Mouse (Mus musculus) layer of hippocampus, adult 2 months (tissue): ENCODE measurements around the gene Mettl16. TPM values are rescaled to one million over a fixed set of nuclear protein-coding genes. Genes with fewer than 3 reads are reported as not detected.
A peak's percentile ranks its signal among the peaks of the same experiment; 100 is the strongest.

Experiments
- DNase-seq, 2 experiments: peaks; one replicate each; pipeline ENCODE4 v3.0.0; 2022; ENCODE audit warnings: low spot score in 2 of 2
- H3K27ac ChIP-seq: fragments of 200-600 bp; 2 replicates; pipeline ENCODE4 v1.8.1; 2022
- H3K4me3 ChIP-seq: fragments of 200-600 bp; 2 replicates; pipeline ENCODE4 v1.8.1; 2022; ENCODE audit warnings: mild to moderate bottlenecking
- CTCF ChIP-seq: fragments of 200-600 bp; conservative IDR thresholded peaks from 2 replicates; pipeline ENCODE4 v1.8.1; 2022; ENCODE audit warnings: antibody characterized with exemption, mild to moderate bottlenecking, moderate library complexity
- total RNA-seq, 2 experiments: library from RNA; stranded (reverse); gene quantifications; 2 replicates each; pipeline ENCODE4 v1.2.3; 2021

Mettl16 gene
- total RNA-seq, 2 experiments from 2014 or later, result 31.2 to 31.3 TPM

DNA sequence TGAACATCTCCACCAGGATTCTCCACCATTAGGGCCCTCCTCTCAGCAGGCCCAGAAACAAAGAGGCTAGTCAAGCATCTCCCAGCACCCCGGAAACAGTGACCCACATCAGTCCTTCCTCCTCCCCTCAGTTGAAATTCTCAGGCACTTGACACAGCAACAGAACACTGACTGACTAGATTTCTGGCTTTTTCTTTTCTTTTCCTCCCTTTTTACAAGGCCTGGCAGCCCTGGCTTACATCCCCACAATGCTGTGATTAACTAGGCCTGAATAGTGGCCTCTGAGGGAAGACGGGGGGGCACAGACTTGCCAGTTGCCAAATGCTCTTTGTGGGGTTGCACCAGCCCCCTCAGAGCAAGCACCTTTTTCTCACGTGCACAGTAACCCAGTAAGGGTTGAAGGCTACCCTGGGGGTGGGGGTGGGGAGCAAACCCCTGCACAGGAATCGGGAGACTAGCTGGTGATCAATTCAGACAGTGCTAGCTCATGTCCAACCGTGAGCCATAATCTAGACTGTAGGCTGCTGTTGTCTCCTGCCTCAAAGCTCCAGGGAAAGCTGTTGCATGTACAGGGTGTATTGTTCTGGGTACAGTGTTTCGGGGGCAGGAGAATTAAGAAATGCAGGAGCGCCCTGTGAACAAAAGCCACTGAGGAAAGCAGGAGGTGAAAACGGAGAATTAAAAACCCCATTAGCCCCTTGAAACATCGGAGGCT lies 19.1 kb upstream of the Mettl16 start:
- no peak for TF ChIP-seq CTCF
- no peak overlapping the region for H3K4me3 ChIP-seq
- DNase-seq, result peak; percentile 10 to 11
- H3K27ac ChIP-seq, result peak overlapping the region; percentile 83

DNA sequence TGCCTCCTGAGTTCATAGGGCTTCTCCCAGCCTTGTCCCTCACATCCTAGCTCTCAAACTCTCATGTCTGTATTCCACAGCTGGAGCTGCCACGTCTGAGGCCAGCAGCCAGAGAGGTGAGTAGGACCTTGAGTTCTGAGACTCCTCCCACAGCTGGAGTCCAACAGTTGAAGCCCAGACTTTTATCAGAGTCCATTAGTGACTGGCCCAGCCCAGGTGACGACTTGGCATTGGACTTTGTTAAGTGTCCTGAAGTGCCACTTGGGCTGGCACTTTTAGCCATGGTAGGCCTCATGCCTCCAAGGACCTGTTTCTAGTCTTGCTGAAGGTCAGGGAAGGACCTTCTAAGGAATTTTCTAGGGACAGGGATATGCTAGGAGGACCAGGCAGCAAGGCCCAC lies 14.0 kb upstream of the Mettl16 start:
- DNase-seq, result no peak
- H3K27ac ChIP-seq, result no peak overlapping the region
- TF ChIP-seq CTCF, result no peak

DNA sequence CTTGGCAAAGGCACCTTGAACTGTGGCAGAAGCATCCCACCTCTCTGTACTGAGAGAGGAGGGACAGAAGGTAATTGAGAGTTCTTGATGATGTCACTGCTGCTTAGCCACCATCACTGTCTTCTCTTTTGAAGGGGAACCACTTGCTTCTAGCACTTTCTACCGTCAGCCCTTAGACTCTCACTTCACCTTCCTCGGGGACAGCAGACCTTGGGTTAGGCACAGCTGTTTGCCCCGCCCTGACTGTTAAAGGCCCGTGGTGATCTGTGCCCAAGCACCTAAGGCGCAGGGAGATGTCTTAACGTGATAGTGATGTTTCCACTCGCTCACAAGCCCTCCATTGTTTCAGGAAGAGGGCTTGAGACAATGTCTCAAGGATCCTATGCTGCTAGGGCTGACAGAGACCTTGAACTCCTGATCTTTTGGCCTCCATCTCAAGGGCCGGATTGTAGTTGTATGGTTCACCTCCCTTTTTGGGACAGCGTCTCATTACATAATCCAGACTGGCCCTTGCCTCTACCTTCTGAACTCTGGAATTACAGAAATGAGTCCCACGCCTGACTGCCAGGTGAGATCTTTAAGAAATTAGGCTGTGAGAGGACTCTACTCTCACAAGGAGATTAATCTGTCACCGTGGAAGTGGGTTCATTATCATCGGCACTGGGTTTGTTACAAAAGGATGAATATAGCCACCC lies 9.5 kb upstream of the Mettl16 start:
- H3K4me3 ChIP-seq, result no peak overlapping the region
- TF ChIP-seq CTCF, result no peak
- no peak overlapping the region for H3K27ac ChIP-seq
- no peak for DNase-seq

More for the DNA sequence above, 14.0 kb upstream of the Mettl16 start:
- no peak overlapping the region for H3K4me3 ChIP-seq

DNA sequence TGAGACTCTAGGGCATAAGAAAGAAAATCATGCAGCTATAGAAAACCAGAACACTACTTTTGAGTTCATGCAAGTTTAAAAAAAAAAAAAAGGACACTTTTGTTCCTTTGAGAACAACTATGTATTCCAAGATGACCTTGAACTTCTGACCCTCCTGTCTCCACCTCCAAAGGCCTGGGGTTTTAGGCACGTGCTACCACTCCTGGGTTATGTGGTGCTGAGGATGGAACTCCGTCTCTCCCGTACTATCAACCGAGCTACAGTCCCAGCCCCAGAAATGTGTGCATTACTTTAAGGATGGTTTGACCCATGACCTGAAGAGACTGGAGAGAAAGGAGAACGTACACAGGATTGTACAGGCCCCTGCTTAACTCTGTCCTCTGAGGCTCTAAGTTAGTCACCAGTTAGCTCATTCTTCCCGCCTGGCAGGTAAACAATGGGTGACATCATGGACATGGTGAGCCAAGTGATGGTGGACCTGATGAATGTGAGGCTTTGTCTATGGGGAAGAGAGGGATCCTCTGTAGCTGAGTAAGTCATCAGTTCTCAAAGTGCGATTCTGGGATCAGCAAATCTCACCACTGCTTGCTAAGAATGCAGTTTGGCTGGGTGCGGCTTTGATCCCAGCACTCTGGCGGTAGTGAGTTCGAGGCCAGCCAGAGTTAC lies 6.5 kb upstream of the Mettl16 start:
- Histone ChIP-seq H3K27ac (peak overlapping the region; percentile 60; the same call in 1 of the 2 replicates), H3K4me3 (no peak overlapping the region)
- peak in 1 of 2 experiments; percentile 23 for DNase-seq
- no peak for TF ChIP-seq CTCF

DNA sequence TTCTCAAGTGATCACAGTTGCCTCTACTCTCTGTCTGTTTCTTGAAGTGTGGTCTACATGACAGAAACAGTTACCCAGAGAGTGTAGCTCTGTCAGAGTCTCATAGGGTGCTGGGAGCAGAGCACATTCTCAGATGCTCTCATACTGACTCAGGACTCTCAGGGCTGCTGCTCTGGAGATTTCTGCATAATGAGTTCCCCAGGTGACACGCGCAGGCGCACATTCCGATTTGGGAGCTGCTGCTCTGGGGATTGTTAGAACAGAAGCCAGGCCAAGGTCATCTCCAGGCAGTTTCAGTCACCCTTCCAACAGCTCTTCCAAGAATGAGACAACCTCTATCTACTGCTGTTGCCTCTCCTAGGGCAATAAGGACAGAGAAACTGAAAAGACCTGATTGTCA lies 3.2 kb upstream of the Mettl16 start:
- TF ChIP-seq CTCF, result no peak
- no peak for DNase-seq
- no peak overlapping the region for H3K4me3 ChIP-seq
- no peak overlapping the region for H3K27ac ChIP-seq

DNA sequence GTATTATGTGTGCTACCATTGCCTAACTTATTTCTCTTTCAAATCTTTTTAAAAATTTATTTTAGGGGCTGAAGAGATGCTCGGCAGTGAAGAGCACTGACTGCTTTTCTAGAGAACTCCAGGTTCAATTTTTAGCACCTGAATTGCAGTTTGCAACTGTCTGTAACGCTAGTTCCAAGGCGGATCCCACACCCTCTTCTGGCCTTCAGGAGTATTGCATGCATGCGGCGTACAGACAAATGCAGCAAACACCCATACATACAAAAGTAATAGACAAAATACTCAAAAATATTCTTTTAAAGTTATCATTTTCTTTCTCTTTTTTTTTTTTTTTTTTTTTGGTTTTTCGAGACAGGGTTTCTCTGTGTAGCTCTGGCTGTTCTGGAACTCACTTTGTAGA lies 2.6 kb upstream of the Mettl16 start:
- TF ChIP-seq CTCF, result peak; percentile 73
- Histone ChIP-seq H3K27ac (no peak overlapping the region), H3K4me3 (no peak overlapping the region)
- no peak for DNase-seq

DNA sequence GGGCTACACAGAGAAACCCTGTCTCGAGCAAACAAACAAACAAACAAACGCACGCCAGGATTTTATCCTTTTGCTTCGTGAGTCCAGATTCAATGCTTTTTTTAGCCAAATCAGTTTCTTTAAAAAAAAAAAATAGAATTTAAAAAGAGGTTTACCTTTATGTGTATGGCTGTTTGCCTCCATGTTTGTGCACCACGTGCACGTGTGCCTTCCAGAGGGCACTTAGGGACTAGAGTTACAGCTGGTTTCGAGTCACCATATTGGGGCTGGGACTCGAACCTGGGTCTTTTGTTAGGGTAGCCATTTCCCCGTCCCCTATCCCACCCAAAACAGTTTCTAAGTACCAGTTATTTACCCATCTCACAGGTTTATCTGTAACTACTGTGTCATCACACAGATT lies 593 bp upstream of the Mettl16 start:
- no peak for DNase-seq
- Histone ChIP-seq H3K4me3 (peak overlapping the region; percentile 99), H3K27ac (peak overlapping the region; percentile 89)
- no peak for TF ChIP-seq CTCF

DNA sequence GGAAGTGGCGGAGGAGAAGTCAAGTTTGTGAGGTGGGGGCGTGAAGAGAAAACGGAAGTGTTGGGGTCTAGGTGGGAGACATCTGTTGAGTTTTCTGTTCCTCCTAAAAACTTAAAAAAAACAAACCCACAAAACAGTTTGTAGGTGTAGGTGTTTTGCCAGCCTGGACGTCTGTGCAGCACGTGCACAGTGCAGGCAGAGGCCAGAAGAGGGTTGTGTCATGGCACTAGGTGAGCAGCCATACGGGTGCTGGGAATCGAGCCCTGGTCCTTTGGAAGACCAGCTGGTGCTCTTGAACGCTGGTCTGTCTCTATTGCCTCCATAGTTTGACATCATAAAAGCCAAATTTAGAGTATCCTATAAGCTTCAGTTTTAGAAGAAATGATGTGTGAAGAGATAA lies 604 bp downstream of the Mettl16 start:
- DNase-seq, result no peak
- peak overlapping the region; percentile 89 for H3K27ac ChIP-seq
- peak overlapping the region; percentile 99 for H3K4me3 ChIP-seq
- no peak for TF ChIP-seq CTCF

DNA sequence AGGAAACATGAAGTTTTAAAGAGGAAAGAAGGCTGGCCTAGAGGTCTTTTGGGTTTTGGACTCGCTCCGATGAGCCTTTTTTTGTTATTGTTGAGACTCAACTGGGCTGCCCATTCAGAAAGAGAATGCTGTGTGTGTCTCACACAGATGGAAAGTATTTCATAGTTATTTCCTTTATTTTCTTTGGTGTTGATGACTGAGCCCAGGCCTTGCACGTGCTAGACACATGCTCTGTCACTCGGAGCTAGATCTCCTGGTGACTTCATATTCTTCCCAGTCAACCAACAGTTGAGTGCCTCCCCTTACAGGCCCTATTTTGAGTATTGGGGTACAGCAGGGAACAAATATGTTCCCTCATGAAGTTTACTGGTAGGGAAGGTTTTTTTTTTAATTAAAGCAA lies 1.0 kb downstream of the Mettl16 start:
- Histone ChIP-seq H3K4me3 (peak overlapping the region; percentile 99), H3K27ac (no peak overlapping the region)
- no peak for TF ChIP-seq CTCF
- no peak for DNase-seq

DNA sequence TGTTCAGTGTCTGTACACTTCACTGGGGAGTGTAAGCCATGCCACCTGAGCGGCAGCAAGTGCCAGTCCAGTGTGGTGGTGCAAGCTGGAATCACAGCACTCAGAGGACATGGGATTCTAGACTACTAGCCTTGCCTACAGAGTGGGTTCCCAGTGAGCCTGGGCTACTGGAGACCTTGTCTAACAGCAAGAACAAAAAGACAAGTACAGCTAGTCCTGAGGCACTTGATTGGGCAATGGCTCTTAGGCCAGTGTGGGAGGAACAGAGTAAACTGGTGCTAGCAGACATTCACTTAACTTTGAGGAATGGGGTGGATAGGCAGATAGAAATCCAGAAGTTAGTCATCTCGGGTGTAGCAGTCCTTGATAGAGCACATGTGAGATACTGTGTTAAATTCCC lies 1.8 kb downstream of the Mettl16 start:
- TF ChIP-seq CTCF, result no peak
- DNase-seq, result no peak
- Histone ChIP-seq H3K27ac (no peak overlapping the region), H3K4me3 (no peak overlapping the region)

DNA sequence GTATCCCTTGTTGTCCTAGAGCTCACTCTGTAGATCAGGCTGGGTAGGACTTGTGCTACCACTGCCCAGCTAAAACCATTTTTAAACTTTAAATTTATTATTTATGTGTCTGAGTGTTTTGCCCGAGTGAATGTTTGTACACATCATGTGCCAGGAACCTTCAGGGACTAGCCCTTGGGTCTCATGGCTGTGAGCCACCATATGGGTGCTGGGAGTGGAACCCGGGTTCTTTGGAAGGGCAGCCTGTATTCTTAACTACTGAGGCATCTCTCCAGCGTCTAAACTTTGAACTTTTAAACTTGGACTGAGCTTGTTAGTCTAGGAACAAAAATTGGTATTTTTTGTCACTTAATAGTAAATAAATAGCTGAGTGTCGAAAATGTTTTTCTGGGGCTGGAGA lies 22.2 kb downstream of the Mettl16 start:
- TF ChIP-seq CTCF, result no peak
- Histone ChIP-seq H3K27ac (no peak overlapping the region), H3K4me3 (no peak overlapping the region)
- DNase-seq, result no peak

DNA sequence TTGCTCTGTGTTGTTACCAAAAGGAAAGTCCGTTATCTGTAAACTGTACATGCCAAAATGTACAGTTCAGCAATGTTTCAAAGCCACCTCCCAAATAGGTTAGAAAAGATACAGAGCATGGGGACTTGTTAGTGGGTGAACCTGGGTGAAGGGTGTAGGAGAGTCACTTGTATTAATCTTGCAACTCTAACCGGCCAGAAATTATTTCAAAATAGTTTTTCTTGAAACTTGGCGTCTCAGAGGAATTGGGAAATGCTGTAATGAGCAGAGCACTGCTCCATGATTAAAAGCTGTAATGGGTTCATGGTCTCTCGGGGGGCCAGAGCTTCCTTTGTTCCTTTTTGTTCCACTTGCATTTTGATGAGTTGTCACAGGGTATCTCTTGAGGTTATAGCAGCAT lies 30.0 kb downstream of the Mettl16 start:
- no peak for DNase-seq
- no peak for TF ChIP-seq CTCF
- Histone ChIP-seq H3K27ac (no peak overlapping the region), H3K4me3 (no peak overlapping the region)

DNA sequence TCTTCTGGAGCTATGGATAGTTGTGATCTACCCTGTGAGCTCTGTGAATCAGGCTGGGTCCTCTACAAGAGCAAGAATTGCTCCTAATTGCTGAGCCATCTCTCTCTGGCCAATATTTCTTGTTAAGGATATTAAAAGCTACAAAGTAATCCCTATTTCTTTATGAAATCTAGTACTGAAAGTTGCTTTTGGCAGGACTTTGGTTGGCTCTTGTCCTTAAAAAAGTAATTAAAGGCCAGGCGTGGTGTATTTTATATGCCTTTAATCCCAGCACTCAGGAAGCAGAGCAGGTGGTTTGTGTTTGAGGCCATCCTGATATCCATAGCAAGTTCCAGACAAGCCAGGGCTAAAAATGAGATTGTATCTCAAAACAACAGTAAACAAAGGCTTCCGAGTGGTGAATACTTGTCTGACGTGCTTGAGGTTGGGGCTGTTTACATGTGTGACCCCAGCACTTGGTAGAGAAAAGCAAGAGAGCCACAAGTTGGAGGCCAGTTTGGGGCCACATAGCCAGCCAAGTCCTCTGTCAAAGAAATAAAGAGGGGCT lies 33.5 kb downstream of the Mettl16 start:
- TF ChIP-seq CTCF, result no peak
- Histone ChIP-seq H3K4me3 (no peak overlapping the region), H3K27ac (no peak overlapping the region)
- no peak for DNase-seq
